Mouse (Mus musculus): Measurements from ENCODE around the gene Slc17a6. TPM values are rescaled to one million over a fixed set of nuclear protein-coding genes. Genes with fewer than 3 reads are reported as not detected.

The Slc17a6 gene
- total RNA-seq (2014; rRNA removed; ENCODE audit: low replicate concordance) (1.1 TPM in 1 of 2 replicates, not detected in the other), polyA plus RNA-seq (2015; fragmentation: Nextera tagmentation; extraction: Ambion mirVana) (not detected in 2 replicates)

DNA sequence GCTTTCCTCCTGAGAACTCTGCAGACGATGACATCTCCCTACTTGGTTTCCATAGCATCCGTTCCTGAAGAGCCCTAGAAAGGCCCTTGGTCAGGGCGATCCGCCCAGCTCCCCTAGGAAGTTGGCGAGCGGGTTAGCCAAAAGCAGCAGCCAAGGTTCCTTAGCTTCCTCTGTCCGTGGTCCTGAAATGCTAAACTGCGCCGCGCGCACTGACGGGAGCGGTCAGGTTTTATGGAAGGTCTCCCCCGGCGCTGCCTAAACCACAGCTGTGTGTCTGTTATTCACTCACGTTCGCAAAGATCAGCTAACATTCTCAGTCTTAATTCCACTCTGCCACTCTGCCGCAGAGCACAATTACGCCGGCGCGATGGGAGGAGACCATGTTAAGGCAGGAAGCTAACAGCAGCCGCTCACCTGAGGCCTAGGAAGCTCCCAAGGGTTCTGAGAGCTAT lies at the start of gene Slc17a6:
Gene Slc17a6 (plus strand): TSS at position 313 of the 452 bp plus-strand sequence.
- DNase-seq (ENCODE audit: low spot score): peak; percentile 53
- Histone ChIP-seq H3K9me3 (replicated peaks; ENCODE audit: control insufficient read depth, low read length) (no peaks in the 10 kb centered on the region), H3K4me3 (ENCODE audit: low read depth, low read length) (no peak within 1 kb of the TSS), H3K27me3 (ENCODE audit: control insufficient read depth, insufficient read depth, low read length) (peaks cover 51% of the 10 kb centered on the region), H3K4me1 (ENCODE audit: control insufficient read depth, insufficient read depth) (no peaks in the 10 kb centered on the region), H3K9ac (replicated peaks; ENCODE audit: low read depth, low read length) (no peak within 1 kb of the TSS), H3K36me3 (replicated peaks; ENCODE audit: control insufficient read depth, insufficient read depth, low read length) (no peaks in the 10 kb centered on the region), H3K27ac (ENCODE audit: low read depth) (no peak within 1 kb of the TSS), H3K4me2 (ENCODE audit: low read depth, low read length) (no peak within 1 kb of the TSS)
- WGBS: under 1% methylated on average over 23 of the region's 23 CpGs
- ATAC-seq (ENCODE audit: insufficient read depth, low read depth): no peak
- no peak for TF ChIP-seq CTCF (IDR thresholded peaks at IDR 0.05; ENCODE audit: low read depth)
- no peak for TF ChIP-seq EP300 (IDR thresholded peaks at IDR 0.05; ENCODE audit: low read depth)

DNA sequence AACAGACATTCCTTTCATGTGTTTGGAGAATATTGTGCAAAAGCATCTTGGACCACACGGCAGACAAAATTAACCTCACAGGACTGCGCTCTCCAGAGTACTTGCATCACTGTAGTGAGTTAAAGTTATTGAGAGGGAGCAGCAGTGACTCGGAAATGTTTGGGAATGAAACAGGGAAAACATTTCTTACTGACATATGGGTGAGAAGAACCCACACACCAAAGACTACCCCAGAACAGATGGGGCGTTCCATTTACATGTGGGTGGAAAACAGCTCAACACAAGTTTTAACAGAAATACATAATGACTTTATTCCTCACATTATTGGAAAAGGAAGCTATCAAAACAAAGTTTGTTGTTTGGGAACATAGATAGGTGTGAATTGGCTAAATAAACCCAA lies 21.8 kb upstream of the Slc17a6 start:
- H3K27ac ChIP-seq (ENCODE audit: low read depth): no peak overlapping the region
- DNase-seq (ENCODE audit: low spot score): no peak
- H3K27me3 ChIP-seq (ENCODE audit: control insufficient read depth, insufficient read depth, low read length): no peaks in the 10 kb centered on the region
- H3K4me3 ChIP-seq (ENCODE audit: low read depth, low read length): no peak overlapping the region
- H3K9ac ChIP-seq (replicated peaks; ENCODE audit: low read depth, low read length): no peak overlapping the region
- no peaks in the 10 kb centered on the region for H3K9me3 ChIP-seq (replicated peaks; ENCODE audit: control insufficient read depth, low read length)
- no peak overlapping the region for H3K4me2 ChIP-seq (ENCODE audit: low read depth, low read length)
- H3K4me1 ChIP-seq (ENCODE audit: control insufficient read depth, insufficient read depth): no peaks in the 10 kb centered on the region
- no peaks in the 10 kb centered on the region for H3K36me3 ChIP-seq (replicated peaks; ENCODE audit: control insufficient read depth, insufficient read depth, low read length)
- no peak for ATAC-seq (ENCODE audit: insufficient read depth, low read depth)
- TF ChIP-seq EP300 (IDR thresholded peaks at IDR 0.05; ENCODE audit: low read depth) (no peak), CTCF (IDR thresholded peaks at IDR 0.05; ENCODE audit: low read depth) (no peak)
- 66% methylated on average over 4 of the region's 4 CpGs for WGBS

DNA sequence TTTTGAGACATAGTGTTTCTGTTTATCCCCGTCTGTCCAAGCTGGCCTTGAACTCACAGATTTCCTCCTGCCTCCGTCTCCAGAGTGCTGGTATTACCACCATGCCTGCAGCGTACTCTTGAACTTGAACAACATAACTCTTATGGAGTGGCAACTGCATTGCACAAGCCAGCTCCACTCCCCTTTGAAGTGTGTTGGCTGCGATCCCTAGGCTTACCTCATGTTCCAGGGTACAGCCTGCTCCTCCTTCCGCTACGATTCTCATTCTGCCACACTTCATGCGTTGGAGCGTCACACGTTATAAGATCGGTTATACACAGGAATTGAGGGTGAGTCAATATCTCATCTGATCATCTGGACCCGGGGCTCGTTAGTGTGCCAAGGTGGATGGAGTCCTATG lies 18.1 kb upstream of the Slc17a6 start:
- H3K9me3 ChIP-seq (replicated peaks; ENCODE audit: control insufficient read depth, low read length): no peaks in the 10 kb centered on the region
- ATAC-seq (ENCODE audit: insufficient read depth, low read depth) (no peak), DNase-seq (ENCODE audit: low spot score) (no peak)
- TF ChIP-seq EP300 (IDR thresholded peaks at IDR 0.05; ENCODE audit: low read depth) (no peak), CTCF (IDR thresholded peaks at IDR 0.05; ENCODE audit: low read depth) (no peak)
- no peak overlapping the region for H3K4me2 ChIP-seq (ENCODE audit: low read depth, low read length)
- no peak overlapping the region for H3K27ac ChIP-seq (ENCODE audit: low read depth)
- no peak overlapping the region for H3K4me3 ChIP-seq (ENCODE audit: low read depth, low read length)
- no peaks in the 10 kb centered on the region for H3K27me3 ChIP-seq (ENCODE audit: control insufficient read depth, insufficient read depth, low read length)
- no peaks in the 10 kb centered on the region for H3K4me1 ChIP-seq (ENCODE audit: control insufficient read depth, insufficient read depth)
- no peak overlapping the region for H3K9ac ChIP-seq (replicated peaks; ENCODE audit: low read depth, low read length)
- no peaks in the 10 kb centered on the region for H3K36me3 ChIP-seq (replicated peaks; ENCODE audit: control insufficient read depth, insufficient read depth, low read length)
- WGBS: 80% methylated on average over 12 of the region's 12 CpGs

DNA sequence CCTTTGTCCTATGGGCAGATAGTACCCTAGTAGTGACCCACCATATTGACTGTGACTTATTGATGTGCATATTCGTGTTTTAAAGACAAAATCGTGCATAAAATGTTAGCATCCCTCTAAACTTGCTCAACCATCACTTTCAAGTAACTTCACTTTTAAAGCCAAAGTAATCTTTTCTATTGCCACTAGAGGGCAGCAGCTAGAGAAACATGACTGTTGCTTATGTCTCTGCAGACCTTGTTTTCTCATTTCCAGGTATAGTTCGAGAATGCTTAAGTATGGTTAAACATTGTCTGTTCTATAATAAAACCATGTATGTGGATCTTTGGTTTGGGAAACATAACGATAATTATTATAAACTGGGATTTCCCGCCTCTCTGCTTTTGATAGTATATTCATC lies 7.4 kb upstream of the Slc17a6 start:
- DNase-seq (ENCODE audit: low spot score): peak; percentile 9
- Histone ChIP-seq H3K4me2 (ENCODE audit: low read depth, low read length) (no peak overlapping the region), H3K36me3 (replicated peaks; ENCODE audit: control insufficient read depth, insufficient read depth, low read length) (no peaks in the 10 kb centered on the region), H3K9ac (replicated peaks; ENCODE audit: low read depth, low read length) (no peak overlapping the region), H3K4me1 (ENCODE audit: control insufficient read depth, insufficient read depth) (no peaks in the 10 kb centered on the region), H3K27ac (ENCODE audit: low read depth) (no peak overlapping the region), H3K9me3 (replicated peaks; ENCODE audit: control insufficient read depth, low read length) (no peaks in the 10 kb centered on the region), H3K27me3 (ENCODE audit: control insufficient read depth, insufficient read depth, low read length) (no peaks in the 10 kb centered on the region), H3K4me3 (ENCODE audit: low read depth, low read length) (no peak overlapping the region)
- 32% methylated on average over 5 of the region's 5 CpGs for WGBS
- ATAC-seq (ENCODE audit: insufficient read depth, low read depth): no peak
- peak; percentile 51 for TF ChIP-seq CTCF (IDR thresholded peaks at IDR 0.05; ENCODE audit: low read depth)
- no peak for TF ChIP-seq EP300 (IDR thresholded peaks at IDR 0.05; ENCODE audit: low read depth)

DNA sequence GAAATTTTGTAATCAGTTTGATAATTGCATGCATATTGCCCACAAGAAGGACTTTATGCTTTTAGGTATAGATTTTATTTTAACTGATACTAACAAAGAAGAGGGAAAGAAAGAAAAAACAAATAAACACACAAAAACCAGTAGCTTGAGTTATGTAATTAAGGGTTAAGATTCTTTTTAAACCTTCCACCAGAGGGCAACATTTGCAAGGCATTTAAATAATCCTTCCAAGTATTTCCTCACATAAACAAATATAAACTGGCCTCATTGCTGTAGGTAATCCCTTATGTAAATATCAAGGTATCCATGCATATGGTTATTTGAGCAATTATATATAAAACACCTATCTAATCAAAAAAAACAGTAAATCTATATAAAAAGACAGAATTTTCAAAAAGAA lies 3.9 kb upstream of the Slc17a6 start:
- TF ChIP-seq EP300 (IDR thresholded peaks at IDR 0.05; ENCODE audit: low read depth) (no peak), CTCF (IDR thresholded peaks at IDR 0.05; ENCODE audit: low read depth) (peak; percentile 47)
- no peaks in the 10 kb centered on the region for H3K4me1 ChIP-seq (ENCODE audit: control insufficient read depth, insufficient read depth)
- peaks cover 16% of the 10 kb centered on the region for H3K27me3 ChIP-seq (ENCODE audit: control insufficient read depth, insufficient read depth, low read length)
- H3K9me3 ChIP-seq (replicated peaks; ENCODE audit: control insufficient read depth, low read length): no peaks in the 10 kb centered on the region
- no peaks in the 10 kb centered on the region for H3K36me3 ChIP-seq (replicated peaks; ENCODE audit: control insufficient read depth, insufficient read depth, low read length)
- no peak overlapping the region for H3K9ac ChIP-seq (replicated peaks; ENCODE audit: low read depth, low read length)
- no peak overlapping the region for H3K4me2 ChIP-seq (ENCODE audit: low read depth, low read length)
- ATAC-seq (ENCODE audit: insufficient read depth, low read depth) (no peak), DNase-seq (ENCODE audit: low spot score) (no peak)
- H3K27ac ChIP-seq (ENCODE audit: low read depth): no peak overlapping the region
- H3K4me3 ChIP-seq (ENCODE audit: low read depth, low read length): no peak overlapping the region

DNA sequence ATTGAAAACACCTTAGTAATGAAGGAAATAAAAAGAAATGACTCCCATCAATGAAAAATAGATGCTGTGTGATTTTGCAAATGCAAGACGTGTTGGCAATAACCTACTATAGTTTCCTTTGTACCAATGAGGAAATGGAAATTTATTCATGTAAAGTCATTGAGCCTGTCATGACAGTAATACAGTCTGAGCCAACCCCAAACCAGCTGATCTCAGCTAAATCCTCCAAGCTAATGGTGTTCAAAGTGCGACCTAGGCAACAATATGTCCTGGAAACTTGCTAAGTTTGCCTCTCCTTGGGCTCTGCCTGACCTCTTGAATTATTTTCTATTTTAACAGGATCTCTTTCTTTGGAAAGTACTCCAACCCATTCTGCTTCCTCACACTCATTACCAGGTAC lies 3.4 kb upstream of the Slc17a6 start:
- DNase-seq (ENCODE audit: low spot score) (no peak), ATAC-seq (ENCODE audit: insufficient read depth, low read depth) (no peak)
- no peaks in the 10 kb centered on the region for H3K4me1 ChIP-seq (ENCODE audit: control insufficient read depth, insufficient read depth)
- peaks cover 18% of the 10 kb centered on the region for H3K27me3 ChIP-seq (ENCODE audit: control insufficient read depth, insufficient read depth, low read length)
- H3K4me2 ChIP-seq (ENCODE audit: low read depth, low read length): no peak overlapping the region
- WGBS: 15% methylated on average over 2 of the region's 2 CpGs
- TF ChIP-seq CTCF (IDR thresholded peaks at IDR 0.05; ENCODE audit: low read depth) (no peak), EP300 (IDR thresholded peaks at IDR 0.05; ENCODE audit: low read depth) (no peak)
- H3K4me3 ChIP-seq (ENCODE audit: low read depth, low read length): no peak overlapping the region
- no peaks in the 10 kb centered on the region for H3K9me3 ChIP-seq (replicated peaks; ENCODE audit: control insufficient read depth, low read length)
- no peaks in the 10 kb centered on the region for H3K36me3 ChIP-seq (replicated peaks; ENCODE audit: control insufficient read depth, insufficient read depth, low read length)
- H3K9ac ChIP-seq (replicated peaks; ENCODE audit: low read depth, low read length): no peak overlapping the region
- no peak overlapping the region for H3K27ac ChIP-seq (ENCODE audit: low read depth)
